Mouse (Mus musculus) megakaryocyte-erythroid progenitor cell, adult 5 weeks (primary cell): ENCODE results near the gene Rab37. TPM values are rescaled to one million over a fixed set of nuclear protein-coding genes. Genes with fewer than 3 reads are reported as not detected.

Experiments
- polyA plus RNA-seq: library from polyadenylated mRNA; stranded (reverse); fragments of >175 nt; gene quantifications from 2 replicates; pipeline ENCODE4 v1.2.3, GENCODE M21; 2012

The Rab37 gene
- polyA plus RNA-seq = 15.3 and 26.5 TPM in 2 replicates

GRCm38 (mm10) chr11:115091362-115091901 lies at the start of gene Rab37:
TSS of gene Rab37 (plus strand) at chr11:115091431.

GRCm38 (mm10) chr11:115048259-115048658 lies 43.0 kb upstream of the Rab37 start, which contains the start of gene Cd300ld3:
TSS of gene Cd300ld3 (minus strand) at chr11:115048409.

DNA sequence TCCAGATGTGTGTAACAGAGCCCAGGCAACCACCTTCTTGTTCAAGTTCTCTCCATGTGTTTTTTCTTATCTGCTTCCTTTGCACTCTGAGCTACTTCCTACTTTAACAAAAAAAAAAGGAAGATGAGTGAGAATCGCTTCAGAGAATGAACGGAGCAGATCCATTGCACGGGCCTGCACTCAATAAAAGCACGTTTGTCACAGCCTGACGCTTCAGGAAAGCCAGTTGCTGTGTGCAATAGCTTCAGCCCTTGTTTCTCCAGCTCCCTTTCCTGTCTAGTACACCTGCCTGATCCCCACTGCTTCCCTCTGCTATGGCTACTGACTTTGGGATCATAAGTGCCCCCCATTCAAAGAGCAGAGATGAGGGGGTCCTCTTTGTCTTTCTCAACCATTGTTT lies 29.2 kb upstream of the Rab37 start, which contains the start of gene Cd300e:
Cd300e (minus strand) TSS at position 101 of the 400 bp plus-strand sequence.

GRCm38 (mm10) chr11:115133800-115134199 lies 42.6 kb downstream of the Rab37 start, which contains the start of gene Cd300lf:
TSS of gene Cd300lf (minus strand) at chr11:115133992.

GRCm38 (mm10) chr11:115162832-115163480 lies 71.7 kb downstream of the Rab37 start, which contains the start of gene Slc9a3r1:
TSS of gene Slc9a3r1 (plus strand) at chr11:115163341.

GRCm38 (mm10) chr11:115187224-115187639 lies 96.0 kb downstream of the Rab37 start, which contains the start of gene Tmem104:
TSS of gene Tmem104 (plus strand) at chr11:115187487.

GRCm38 (mm10) chr11:115187693-115188092 lies 96.5 kb downstream of the Rab37 start, which contains the start of gene Nat9:
TSS of gene Nat9 (minus strand) at chr11:115187859.

Other genes starting within 250 kb of the Rab37 start
- 0.14 and 1.2 TPM in 2 replicates for gene Gprc5c, start 240.3 kb upstream of the Rab37 start, polyA plus RNA-seq
- 1.4 and 1.7 TPM in 2 replicates for gene Cd300a, start 201.4 kb upstream of the Rab37 start, polyA plus RNA-seq
- 2.9 and 5.9 TPM in 2 replicates for gene Cd300lb, start 157.0 kb upstream of the Rab37 start, polyA plus RNA-seq
- gene Cd300c, start 122.3 kb upstream of the Rab37 start, polyA plus RNA-seq = 0.15 and 0.78 TPM in 2 replicates
- 0.04 TPM in 1 of 2 replicates, not detected in the other for gene Cd300ld, start 101.5 kb upstream of the Rab37 start, polyA plus RNA-seq
- 0.31 TPM in 1 of 2 replicates, not detected in the other for gene Cd300c2, start 89.6 kb upstream of the Rab37 start, polyA plus RNA-seq
- not detected in 2 replicates for gene Cd300ld2, start 75.2 kb upstream of the Rab37 start, polyA plus RNA-seq
- not detected in 2 replicates for gene Cd300ld4, start 64.4 kb upstream of the Rab37 start, polyA plus RNA-seq
- gene Cd300ld5, start 53.7 kb upstream of the Rab37 start, polyA plus RNA-seq = not detected in 2 replicates
- not detected in 2 replicates for gene Cd300ld3, start 43.0 kb upstream of the Rab37 start, polyA plus RNA-seq
- gene Cd300e, start 29.3 kb upstream of the Rab37 start, polyA plus RNA-seq = 0.05 TPM in 1 of 2 replicates, not detected in the other
- 0.47 and 1.1 TPM in 2 replicates for gene Cd300lf, start 42.6 kb downstream of the Rab37 start, polyA plus RNA-seq
- 221 and 253 TPM in 2 replicates for gene Slc9a3r1, start 71.9 kb downstream of the Rab37 start, polyA plus RNA-seq
- gene Tmem104, start 96.1 kb downstream of the Rab37 start, polyA plus RNA-seq = 22.5 and 25.3 TPM in 2 replicates
- gene Nat9, start 96.4 kb downstream of the Rab37 start, polyA plus RNA-seq = 11.7 and 12.6 TPM in 2 replicates
- gene Grin2c, start 175.8 kb downstream of the Rab37 start, polyA plus RNA-seq = 0.05 TPM in 2 replicates
- 47.2 and 51.6 TPM in 2 replicates for gene Fdxr, start 185.6 kb downstream of the Rab37 start, polyA plus RNA-seq
- 1.3 and 1.5 TPM in 2 replicates for gene Fads6, start 206.2 kb downstream of the Rab37 start, polyA plus RNA-seq
- gene Otop2, start 215.7 kb downstream of the Rab37 start, polyA plus RNA-seq = not detected in 2 replicates
- gene Ush1g, start 230.6 kb downstream of the Rab37 start, polyA plus RNA-seq = not detected in 2 replicates
- 0.07 TPM in 1 of 2 replicates, not detected in the other for gene Otop3, start 243.3 kb downstream of the Rab37 start, polyA plus RNA-seq